Mouse (Mus musculus) testis, adult 2 months (tissue): ENCODE measurements around the gene Jmjd4. TPM values are rescaled to one million over a fixed set of nuclear protein-coding genes. Genes with fewer than 3 reads are reported as not detected.

Source experiments
- H3K27ac ChIP-seq: fragments of 200-500 bp; 2 replicates; pipeline ENCODE4 v1.5.1; 2012; ENCODE audit warnings: low read depth, low read length; ENCODE audit not compliant: control insufficient read depth, insufficient read depth
- H3K27me3 ChIP-seq: fragments of 200-500 bp; 2 replicates; pipeline ENCODE4 v1.6.1; 2012; ENCODE audit warnings: mild to moderate bottlenecking, low read length, moderate library complexity; ENCODE audit not compliant: control insufficient read depth, insufficient read depth
- H3K36me3 ChIP-seq: fragments of 200-500 bp; 2 replicates; pipeline ENCODE4 v1.6.1; 2012; ENCODE audit warnings: mild to moderate bottlenecking, low read length; ENCODE audit not compliant: control insufficient read depth, insufficient read depth
- H3K4me1 ChIP-seq: fragments of 200-500 bp; 2 replicates; pipeline ENCODE4 v1.6.1; 2012; ENCODE audit warnings: low read length; ENCODE audit not compliant: control insufficient read depth, insufficient read depth
- H3K4me3 ChIP-seq: fragments of 200-500 bp; 2 replicates; pipeline ENCODE4 v1.5.1; 2012; ENCODE audit warnings: low read depth, mild to moderate bottlenecking, low read length, moderate library complexity, mixed read lengths; ENCODE audit not compliant: control insufficient read depth
- CTCF ChIP-seq: fragments of 200-500 bp; IDR thresholded peaks from 2 replicates; pipeline ENCODE4 v1.5.1; 2012; ENCODE audit warnings: low read depth, mild to moderate bottlenecking, inconsistent platforms, low read length, moderate library complexity; ENCODE audit not compliant: control insufficient read depth, insufficient read depth, insufficient replicate concordance
- POLR2A ChIP-seq: fragments of 200-500 bp; IDR thresholded peaks from 2 replicates; pipeline ENCODE4 v1.6.1; 2012; ENCODE audit warnings: low read depth, mild to moderate bottlenecking, inconsistent platforms, low read length, moderate library complexity; ENCODE audit not compliant: control insufficient read depth
- polyA plus RNA-seq: library from polyadenylated mRNA; depleted of rRNA; stranded (reverse); fragments of >200 nt; gene quantifications from 2 replicates; pipeline ENCODE4 v1.2.3, GENCODE M21; 2012

Gene Jmjd4
- polyA plus RNA-seq, 1 experiment = 2.8 TPM

DNA sequence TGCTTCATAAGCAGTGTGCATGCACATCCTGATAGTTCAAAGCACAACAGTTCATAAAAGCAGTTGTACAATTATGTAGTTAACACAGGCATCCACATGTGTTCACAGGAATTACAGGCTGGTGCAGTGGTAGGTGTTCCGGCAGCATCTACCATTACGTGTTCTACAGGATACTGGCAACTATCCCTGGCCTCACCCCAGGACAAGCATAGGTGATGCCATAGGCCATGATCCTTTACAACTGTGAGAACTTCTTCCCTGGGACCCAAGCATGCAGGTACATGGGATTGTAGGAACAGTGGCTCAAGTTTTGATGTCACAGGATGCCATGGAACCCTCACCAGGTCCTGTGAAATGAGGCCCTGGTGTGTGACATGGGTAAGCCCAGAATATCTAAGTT, 10.6 kb downstream of the Jmjd4 start:
- H3K4me1 ChIP-seq = no peaks in the 10 kb centered on the region
- H3K4me3 ChIP-seq = no peak overlapping the region
- no peaks in the 10 kb centered on the region; the same call in none of the 2 replicates for H3K36me3 ChIP-seq
- TF ChIP-seq CTCF (no peak), POLR2A (no peak)
- no peak overlapping the region for H3K27ac ChIP-seq
- H3K27me3 ChIP-seq = no peaks in the 10 kb centered on the region

GRCm38 (mm10) chr11:59471413-59472325, 21.8 kb downstream of the Jmjd4 start:
- H3K27ac ChIP-seq = peak overlapping the region; percentile 95
- TF ChIP-seq CTCF (no peak), POLR2A (no peak)

GRCm38 (mm10) chr11:59472326-59472677, 22.5 kb downstream of the Jmjd4 start, which contains the start of gene Zfp867:
Gene Zfp867, minus strand, starts transcription at chr11:59472474.
- H3K4me3 ChIP-seq = peak within 1 kb of the TSS; percentile 95
- H3K27ac ChIP-seq = peak within 1 kb of the TSS; percentile 95
- peaks cover 6% of the 10 kb centered on the region for H3K4me1 ChIP-seq
- H3K27me3 ChIP-seq = no peaks in the 10 kb centered on the region
- H3K36me3 ChIP-seq = no peaks in the 10 kb centered on the region
- TF ChIP-seq POLR2A (peak; percentile 77; the same call in 1 of the 2 replicates), CTCF (no peak)

More at GRCm38 (mm10) chr11:59471413-59472325, 21.8 kb downstream of the Jmjd4 start:
- Histone ChIP-seq H3K36me3 (no peaks in the 10 kb centered on the region), H3K27me3 (no peaks in the 10 kb centered on the region), H3K4me3 (peak overlapping the region; percentile 95), H3K4me1 (peaks cover 6% of the 10 kb centered on the region)

DNA sequence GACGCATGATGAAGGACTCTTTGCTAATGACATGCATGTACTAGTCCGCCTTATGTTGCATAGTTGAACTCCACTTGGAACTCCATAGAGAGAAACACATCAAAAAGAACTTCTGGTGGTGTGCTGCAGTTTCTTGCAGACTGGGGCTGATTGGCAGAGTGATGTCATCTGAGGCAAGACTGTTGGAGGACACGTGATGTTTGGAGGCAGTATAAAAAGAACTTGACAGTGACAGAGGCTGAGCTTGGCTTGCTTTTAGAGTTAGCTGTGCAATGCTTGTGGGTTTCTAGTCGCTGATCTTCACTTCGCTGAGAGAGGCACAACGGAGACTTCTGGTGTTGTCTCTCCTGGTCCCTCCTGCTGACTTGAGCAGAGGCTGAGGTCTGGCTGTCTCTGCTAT, 27.4 kb downstream of the Jmjd4 start:
- Histone ChIP-seq H3K27me3 (no peaks in the 10 kb centered on the region), H3K4me1 (0 out of 2 replicates have a peak, but pooled peaks cover 2% of the 10 kb centered on the region), H3K4me3 (no peak overlapping the region), H3K27ac (no peak overlapping the region), H3K36me3 (no peaks in the 10 kb centered on the region)
- TF ChIP-seq POLR2A (no peak), CTCF (no peak)

DNA sequence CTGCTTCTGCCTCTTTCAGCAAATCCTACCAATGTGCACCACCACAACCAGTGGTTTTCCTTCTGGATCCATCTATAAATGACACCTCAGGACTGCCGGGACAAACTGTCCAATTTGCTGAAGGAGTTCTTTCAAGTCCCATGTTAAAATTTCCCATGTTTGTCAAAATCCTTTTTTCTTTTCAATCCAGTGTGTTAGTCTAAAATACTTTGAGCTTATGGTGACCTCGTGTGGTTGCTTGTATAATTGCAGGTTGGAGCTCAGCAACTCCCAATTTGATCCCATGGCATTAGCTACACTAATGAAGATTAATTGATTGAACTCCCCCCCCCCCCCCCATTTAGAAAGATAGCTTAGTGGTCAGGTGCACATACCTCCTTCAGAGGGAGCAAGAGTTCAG, 33.4 kb downstream of the Jmjd4 start:
- no peaks in the 10 kb centered on the region for H3K4me1 ChIP-seq
- no peaks in the 10 kb centered on the region for H3K36me3 ChIP-seq
- H3K4me3 ChIP-seq = no peak overlapping the region
- no peaks in the 10 kb centered on the region for H3K27me3 ChIP-seq
- H3K27ac ChIP-seq = no peak overlapping the region
- TF ChIP-seq CTCF = no peak
- TF ChIP-seq POLR2A = no peak

GRCm38 (mm10) chr11:59485641-59486040, 35.8 kb downstream of the Jmjd4 start:
- Histone ChIP-seq H3K4me3 (no peak overlapping the region), H3K36me3 (no peaks in the 10 kb centered on the region), H3K27ac (no peak overlapping the region), H3K27me3 (no peaks in the 10 kb centered on the region), H3K4me1 (no peaks in the 10 kb centered on the region)
- no peak for TF ChIP-seq CTCF
- no peak for TF ChIP-seq POLR2A

DNA sequence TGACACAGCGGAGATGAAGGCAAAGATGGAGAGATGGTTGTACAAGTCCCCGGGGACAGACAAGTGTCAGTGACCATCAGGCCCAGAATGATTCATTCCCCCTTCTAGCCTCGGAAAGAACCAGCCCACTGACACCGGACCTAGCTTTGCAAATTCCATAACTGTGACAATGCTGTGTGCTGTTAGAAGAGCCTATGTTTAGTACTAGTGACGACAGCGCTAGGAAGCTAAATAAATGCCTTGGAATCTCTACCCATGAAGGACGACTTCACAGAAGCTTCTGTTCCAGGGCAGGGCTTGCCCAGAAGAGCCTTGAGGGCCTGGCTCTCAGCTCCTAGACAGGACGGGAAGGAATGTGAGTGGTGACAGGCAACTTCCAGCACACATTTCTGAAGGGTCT, 36.4 kb downstream of the Jmjd4 start:
- TF ChIP-seq POLR2A (no peak), CTCF (no peak)
- H3K4me1 ChIP-seq = no peaks in the 10 kb centered on the region
- H3K27ac ChIP-seq = no peak overlapping the region
- H3K4me3 ChIP-seq = no peak overlapping the region
- no peaks in the 10 kb centered on the region for H3K27me3 ChIP-seq
- no peaks in the 10 kb centered on the region for H3K36me3 ChIP-seq
